Mouse (Mus musculus) midbrain, embryonic 14.5 days (tissue): Measurements from ENCODE around the gene Rd3. TPM values are rescaled to one million over a fixed set of nuclear protein-coding genes. Genes with fewer than 3 reads are reported as not detected.

Source experiments
- ATAC-seq: fragments of 200-750 bp; cut with Nextera tagmentation; 2 replicates; pipeline ENCODE4 v1.8.0; 2017; ENCODE audit warnings: moderate number of reproducible peaks, moderate library complexity; ENCODE audit not compliant: low FRiP score, low TSS enrichment
- DNase-seq: peaks from one replicate; pipeline ENCODE4 v3.0.0-alpha.2; 2015
- H3K27ac ChIP-seq: fragments of 300-500 bp; sonication (generic); replicated peaks from 2 replicates; pipeline ENCODE4 v1.5.1; 2014; ENCODE audit warnings: mild to moderate bottlenecking, low read depth, low read length, moderate library complexity
- H3K27me3 ChIP-seq: fragments of 300-500 bp; sonication (generic); 2 replicates; pipeline ENCODE4 v1.6.1; 2014; ENCODE audit warnings: low read length, control low read depth, mixed read lengths; ENCODE audit not compliant: control insufficient read depth, insufficient read depth
- H3K36me3 ChIP-seq: fragments of 300-500 bp; sonication (generic); 2 replicates; pipeline ENCODE4 v1.6.1; 2014; ENCODE audit warnings: low read length, control low read depth; ENCODE audit not compliant: control insufficient read depth, insufficient read depth
- H3K4me1 ChIP-seq: fragments of 300-500 bp; sonication (generic); 2 replicates; pipeline ENCODE4 v1.6.1; 2014; ENCODE audit warnings: mild to moderate bottlenecking, antibody characterized with exemption, low read length, control low read depth; ENCODE audit not compliant: control insufficient read depth, insufficient read depth
- H3K4me2 ChIP-seq: fragments of 300-500 bp; sonication (generic); 2 replicates; pipeline ENCODE4 v1.6.1; 2014; ENCODE audit warnings: mild to moderate bottlenecking, low read length, moderate library complexity
- H3K4me3 ChIP-seq: fragments of 300-500 bp; sonication (generic); replicated peaks from 2 replicates; pipeline ENCODE4 v1.5.1; 2014; ENCODE audit warnings: low read depth, low read length
- H3K9ac ChIP-seq: fragments of 300-500 bp; sonication (generic); replicated peaks from 2 replicates; pipeline ENCODE4 v1.6.1; 2014; ENCODE audit warnings: mild to moderate bottlenecking, low read length, moderate library complexity
- H3K9me3 ChIP-seq: fragments of 300-500 bp; sonication (generic); 2 replicates; pipeline ENCODE4 v1.6.1; 2016; ENCODE audit warnings: low read length, control low read depth, mixed read lengths; ENCODE audit not compliant: control insufficient read depth
- whole genome bisulfite sequencing: fragments of 180-500 bp; shearing (Covaris S2); extraction: QIAGEN DNeasy Blood & Tissue Kit; methylation state at CpG from one replicate; pipeline ENCODE4 v1.1.7; 2014; 5-methylcytosine and 5-hydroxymethylcytosine counted together
- polyA plus RNA-seq: library from polyadenylated mRNA; unstranded; fragments of >200 nt; fragmentation: Nextera tagmentation; extraction: Ambion mirVana; gene quantifications from 2 replicates; pipeline ENCODE4 v1.2.1, GENCODE M21; 2014

Gene Rd3
- polyA plus RNA-seq, 1 experiment from 2014 or later = 2.4 TPM

- WGBS = 72% methylated on average over 3 of the region's 3 CpGs
These were observed 20.9 kb upstream of the Rd3 start for GRCm38 (mm10) chr1:191956261-191956660.

GRCm38 (mm10) chr1:191956871-191957270, 20.3 kb upstream of the Rd3 start:
- Histone ChIP-seq H3K4me1 (no peaks in the 10 kb centered on the region), H3K27ac (0 out of 2 replicates have a peak overlapping the region, but pooled peaks have one; percentile 8), H3K9ac (no peak overlapping the region), H3K4me3 (no peak overlapping the region), H3K27me3 (no peaks in the 10 kb centered on the region), H3K36me3 (no peaks in the 10 kb centered on the region), H3K4me2 (no peak overlapping the region), H3K9me3 (no peaks in the 10 kb centered on the region)
- ATAC-seq (no peak), DNase-seq (no peak)
- 95% methylated on average over 2 of the region's 2 CpGs for WGBS

More at GRCm38 (mm10) chr1:191956261-191956660, 20.9 kb upstream of the Rd3 start:
- Histone ChIP-seq H3K9me3 (no peaks in the 10 kb centered on the region), H3K4me3 (no peak overlapping the region), H3K4me1 (no peaks in the 10 kb centered on the region), H3K36me3 (no peaks in the 10 kb centered on the region), H3K27me3 (no peaks in the 10 kb centered on the region), H3K9ac (no peak overlapping the region), H3K4me2 (no peak overlapping the region), H3K27ac (no peak overlapping the region)
- DNase-seq (no peak), ATAC-seq (no peak)

DNA sequence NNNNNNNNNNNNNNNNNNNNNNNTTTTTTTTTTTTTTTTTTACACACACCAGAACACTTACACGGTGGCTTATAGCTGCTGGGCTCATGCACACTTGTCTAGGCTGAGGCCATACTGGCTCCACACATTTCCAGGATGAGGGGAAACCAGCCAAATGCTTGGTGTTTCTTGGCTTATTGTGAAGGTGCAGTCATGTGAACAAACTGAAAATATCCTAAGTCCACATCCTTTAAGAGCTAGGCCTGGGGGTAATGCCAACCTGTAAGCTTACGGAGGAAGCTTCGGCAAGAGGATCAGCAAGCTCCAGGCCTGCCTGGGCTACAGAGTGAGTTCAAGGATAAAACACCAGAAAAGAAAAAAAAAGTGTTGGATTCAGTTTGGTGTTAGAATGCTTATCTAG, 19.8 kb upstream of the Rd3 start:
- no peak overlapping the region for H3K27ac ChIP-seq
- no peaks in the 10 kb centered on the region for H3K4me1 ChIP-seq
- H3K9me3 ChIP-seq = no peaks in the 10 kb centered on the region
- H3K9ac ChIP-seq = no peak overlapping the region
- H3K27me3 ChIP-seq = no peaks in the 10 kb centered on the region
- no peak overlapping the region for H3K4me2 ChIP-seq
- H3K4me3 ChIP-seq = no peak overlapping the region
- ATAC-seq (no peak), DNase-seq (no peak)
- 94% methylated on average over 2 of the region's 3 CpGs for WGBS
- H3K36me3 ChIP-seq = no peaks in the 10 kb centered on the region

- no peak overlapping the region for H3K27ac ChIP-seq
- ATAC-seq (no peak), DNase-seq (no peak)
- no peaks in the 10 kb centered on the region for H3K27me3 ChIP-seq
- H3K4me2 ChIP-seq = no peak overlapping the region
- no peaks in the 10 kb centered on the region for H3K36me3 ChIP-seq
- H3K9ac ChIP-seq = no peak overlapping the region
- H3K9me3 ChIP-seq = no peaks in the 10 kb centered on the region
- no peaks in the 10 kb centered on the region for H3K4me1 ChIP-seq
- no peak overlapping the region for H3K4me3 ChIP-seq
- 70% methylated on average over 2 of the region's 2 CpGs for WGBS
These were observed 16.2 kb upstream of the Rd3 start for GRCm38 (mm10) chr1:191960946-191961345.

GRCm38 (mm10) chr1:191963413-191963812, 13.8 kb upstream of the Rd3 start:
- H3K4me2 ChIP-seq = no peak overlapping the region

DNA sequence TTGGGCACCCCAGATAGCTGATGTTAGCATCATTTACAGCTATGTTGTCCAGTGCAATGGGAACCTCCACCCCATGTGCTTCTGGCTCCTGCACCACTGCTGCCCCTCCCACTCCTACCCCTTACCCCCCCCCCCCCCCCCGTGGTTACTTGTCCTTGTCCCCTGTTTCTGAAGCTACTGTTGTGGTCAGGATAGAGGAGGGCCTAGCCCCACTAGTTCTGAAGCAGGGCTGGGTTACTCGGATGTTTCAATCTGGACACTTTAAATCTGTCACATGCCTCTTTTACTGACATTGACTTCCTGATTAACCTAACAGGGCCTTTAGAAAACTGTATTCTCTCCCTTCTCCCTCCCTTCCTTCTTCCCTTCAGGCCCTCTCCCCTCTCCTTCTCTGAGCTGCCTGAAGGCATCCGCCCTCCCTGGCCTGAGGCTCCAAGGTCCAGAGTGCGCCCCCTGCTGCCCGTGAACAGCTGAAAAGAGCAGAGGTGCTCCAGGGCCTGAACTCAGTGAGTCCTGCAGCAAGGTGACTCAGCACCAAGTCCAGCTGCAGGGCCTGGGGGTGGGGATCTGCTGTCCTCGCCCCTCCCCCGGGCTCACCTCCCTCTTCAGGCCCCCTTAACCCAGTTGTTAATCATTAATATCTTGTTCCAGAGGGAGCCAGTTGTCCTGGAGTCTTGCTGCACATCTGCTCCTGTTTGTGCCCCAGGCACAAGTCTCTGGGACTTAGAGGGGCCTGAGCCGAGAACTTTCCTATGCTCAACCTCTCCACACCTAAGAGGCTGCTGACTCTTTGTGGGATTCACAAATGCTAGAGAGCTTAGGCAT, 13.0 kb upstream of the Rd3 start:
- no peak overlapping the region for H3K4me3 ChIP-seq
- peak; percentile 64; the same call in 1 of the 2 replicates for ATAC-seq
- no peaks in the 10 kb centered on the region for H3K4me1 ChIP-seq
- no peak overlapping the region for H3K4me2 ChIP-seq
- H3K36me3 ChIP-seq = no peaks in the 10 kb centered on the region
- H3K27ac ChIP-seq = no peak overlapping the region
- H3K9me3 ChIP-seq = no peaks in the 10 kb centered on the region
- H3K27me3 ChIP-seq = no peaks in the 10 kb centered on the region
- peak; percentile 83 for DNase-seq
- H3K9ac ChIP-seq = no peak overlapping the region
- WGBS = 21% methylated on average over 8 of the region's 8 CpGs

More at GRCm38 (mm10) chr1:191963413-191963812, 13.8 kb upstream of the Rd3 start:
- ATAC-seq (no peak), DNase-seq (no peak)
- 78% methylated on average over 3 of the region's 3 CpGs for WGBS
- H3K9ac ChIP-seq = no peak overlapping the region
- H3K36me3 ChIP-seq = no peaks in the 10 kb centered on the region
- no peaks in the 10 kb centered on the region for H3K4me1 ChIP-seq
- no peak overlapping the region for H3K27ac ChIP-seq
- no peaks in the 10 kb centered on the region for H3K27me3 ChIP-seq
- no peaks in the 10 kb centered on the region for H3K9me3 ChIP-seq
- no peak overlapping the region for H3K4me3 ChIP-seq

- Histone ChIP-seq H3K4me3 (no peak overlapping the region), H3K9me3 (no peaks in the 10 kb centered on the region), H3K4me1 (no peaks in the 10 kb centered on the region), H3K27me3 (no peaks in the 10 kb centered on the region), H3K4me2 (no peak overlapping the region), H3K36me3 (no peaks in the 10 kb centered on the region), H3K9ac (no peak overlapping the region), H3K27ac (no peak overlapping the region)
- ATAC-seq = no peak
- WGBS = 19% methylated on average over 13 of the region's 13 CpGs
- DNase-seq = peak; percentile 94
These were observed 12.2 kb upstream of the Rd3 start for GRCm38 (mm10) chr1:191964773-191965481.

- H3K36me3 ChIP-seq = no peaks in the 10 kb centered on the region
- no peaks in the 10 kb centered on the region for H3K27me3 ChIP-seq
- 73% methylated on average over 5 of the region's 5 CpGs for WGBS
- H3K9me3 ChIP-seq = no peaks in the 10 kb centered on the region
- no peak overlapping the region for H3K27ac ChIP-seq
- H3K4me2 ChIP-seq = no peak overlapping the region
- H3K4me3 ChIP-seq = no peak overlapping the region
- no peaks in the 10 kb centered on the region for H3K4me1 ChIP-seq
- no peak overlapping the region for H3K9ac ChIP-seq
- ATAC-seq = no peak
- no peak for DNase-seq
These were observed 7.2 kb upstream of the Rd3 start for GRCm38 (mm10) chr1:191969939-191970338.
